Mouse (Mus musculus) liver, embryonic 15.5 days (tissue): ENCODE data around the gene Zfp318. TPM values are rescaled to one million over a fixed set of nuclear protein-coding genes. Genes with fewer than 3 reads are reported as not detected.

Experiments
- ATAC-seq: fragments of 200-750 bp; cut with Nextera tagmentation; 2 replicates; pipeline ENCODE4 v1.8.0; 2017; ENCODE audit warnings: moderate number of reproducible peaks, mild to moderate bottlenecking, moderate library complexity; ENCODE audit not compliant: insufficient read depth
- H3K27ac ChIP-seq: fragments of 300-500 bp; sonication (generic); replicated peaks from 2 replicates; pipeline ENCODE4 v1.5.1; 2015; ENCODE audit warnings: mild to moderate bottlenecking, inconsistent platforms
- H3K27me3 ChIP-seq: fragments of 300-500 bp; sonication (generic); 2 replicates; pipeline ENCODE4 v1.6.1; 2015; ENCODE audit warnings: mild to moderate bottlenecking, inconsistent platforms
- H3K36me3 ChIP-seq: fragments of 300-500 bp; sonication (generic); replicated peaks from 2 replicates; pipeline ENCODE4 v1.6.1; 2015; ENCODE audit warnings: moderate library complexity, mild to moderate bottlenecking, inconsistent platforms
- H3K4me1 ChIP-seq: fragments of 300-500 bp; sonication (generic); replicated peaks from 2 replicates; pipeline ENCODE4 v1.6.1; 2015; ENCODE audit warnings: inconsistent platforms
- H3K4me2 ChIP-seq: fragments of 300-500 bp; sonication (generic); 2 replicates; pipeline ENCODE4 v1.6.1; 2015; ENCODE audit warnings: moderate library complexity, mild to moderate bottlenecking, inconsistent platforms
- H3K4me3 ChIP-seq: fragments of 300-500 bp; sonication (generic); replicated peaks from 2 replicates; pipeline ENCODE4 v1.5.1; 2015; ENCODE audit warnings: mild to moderate bottlenecking, inconsistent platforms
- H3K9ac ChIP-seq: fragments of 300-500 bp; sonication (generic); 2 replicates; pipeline ENCODE4 v1.6.1; 2015; ENCODE audit warnings: moderate library complexity, mild to moderate bottlenecking, inconsistent platforms
- H3K9me3 ChIP-seq: fragments of 300-500 bp; sonication (generic); replicated peaks from 2 replicates; pipeline ENCODE4 v1.6.1; 2016; ENCODE audit warnings: inconsistent platforms
- WGBS: fragments of 180-500 bp; shearing (Covaris S2); methylation state at CpG from one replicate; pipeline ENCODE4 v1.1.7; 2015; ENCODE audit warnings: mixed read lengths; ENCODE audit not compliant: insufficient replicate concordance; 5-methylcytosine and 5-hydroxymethylcytosine counted together
- polyA plus RNA-seq: library from polyadenylated mRNA; unstranded; fragments of >200 nt; fragmentation: Nextera tagmentation; extraction: Ambion mirVana; gene quantifications from 2 replicates; pipeline ENCODE4 v1.2.1, GENCODE M21; 2015

Zfp318 gene
- polyA plus RNA-seq, 1 experiment from 2014 or later: 1.5 TPM

GRCm38 (mm10) chr17:46418628-46419027, 35.1 kb downstream of the Zfp318 start:
- Histone ChIP-seq H3K27ac (no peak overlapping the region), H3K4me1 (no peaks in the 10 kb centered on the region), H3K9me3 (no peaks in the 10 kb centered on the region), H3K9ac (no peak overlapping the region), H3K4me2 (no peak overlapping the region), H3K4me3 (no peak overlapping the region), H3K27me3 (no peaks in the 10 kb centered on the region), H3K36me3 (no peaks in the 10 kb centered on the region)
- 73% methylated on average over 5 of the region's 5 CpGs for WGBS
- ATAC-seq: no peak

GRCm38 (mm10) chr17:46419717-46420116, 36.2 kb downstream of the Zfp318 start:
- no peak for ATAC-seq
- Histone ChIP-seq H3K9ac (no peak overlapping the region), H3K4me1 (no peaks in the 10 kb centered on the region), H3K36me3 (no peaks in the 10 kb centered on the region), H3K4me3 (no peak overlapping the region), H3K27me3 (no peaks in the 10 kb centered on the region), H3K27ac (no peak overlapping the region), H3K4me2 (no peak overlapping the region), H3K9me3 (no peaks in the 10 kb centered on the region)

GRCm38 (mm10) chr17:46426496-46426895, 43.0 kb downstream of the Zfp318 start:
- Histone ChIP-seq H3K9me3 (no peaks in the 10 kb centered on the region), H3K27ac (no peak overlapping the region), H3K4me3 (no peak overlapping the region), H3K4me2 (no peak overlapping the region), H3K27me3 (peaks cover 20% of the 10 kb centered on the region), H3K4me1 (no peaks in the 10 kb centered on the region), H3K9ac (no peak overlapping the region), H3K36me3 (no peaks in the 10 kb centered on the region)
- no peak for ATAC-seq

GRCm38 (mm10) chr17:46428761-46429414, 45.4 kb downstream of the Zfp318 start, which contains the start of gene Crip3:
Gene Crip3, plus strand, starts transcription at chr17:46428926.
- Histone ChIP-seq H3K4me2 (peak within 1 kb of the TSS; percentile 30; the same call in 1 of the 2 replicates), H3K36me3 (no peaks in the 10 kb centered on the region), H3K9ac (no peak within 1 kb of the TSS), H3K4me1 (peaks cover 2% of the 10 kb centered on the region; the same call in 1 of the 2 replicates), H3K4me3 (no peak within 1 kb of the TSS), H3K27me3 (peaks cover 38% of the 10 kb centered on the region), H3K9me3 (no peaks in the 10 kb centered on the region), H3K27ac (no peak within 1 kb of the TSS)
- ATAC-seq: no peak
- 12% methylated on average over 18 of the region's 18 CpGs for WGBS

GRCm38 (mm10) chr17:46433627-46434026, 50.1 kb downstream of the Zfp318 start:
- Histone ChIP-seq H3K4me1 (peaks cover 4% of the 10 kb centered on the region; the same call in 1 of the 2 replicates), H3K9me3 (no peaks in the 10 kb centered on the region), H3K36me3 (no peaks in the 10 kb centered on the region), H3K27me3 (peaks cover 66% of the 10 kb centered on the region), H3K4me3 (no peak overlapping the region), H3K9ac (no peak overlapping the region), H3K27ac (no peak overlapping the region), H3K4me2 (peak overlapping the region; percentile 33)
- 10% methylated on average over 17 of the region's 17 CpGs for WGBS
- no peak for ATAC-seq

- Histone ChIP-seq H3K4me2 (no peak overlapping the region), H3K9me3 (no peaks in the 10 kb centered on the region), H3K9ac (no peak overlapping the region), H3K4me1 (peaks cover 4% of the 10 kb centered on the region; the same call in 1 of the 2 replicates), H3K36me3 (no peaks in the 10 kb centered on the region), H3K27ac (no peak overlapping the region), H3K4me3 (no peak overlapping the region), H3K27me3 (peaks cover 45% of the 10 kb centered on the region)
- no peak for ATAC-seq
- WGBS: 20% methylated on average over 23 of the region's 23 CpGs
These were observed 53.3 kb downstream of the Zfp318 start for GRCm38 (mm10) chr17:46436672-46437366.

GRCm38 (mm10) chr17:46438298-46438873, 54.9 kb downstream of the Zfp318 start, which contains the start of gene Slc22a7:
Gene Slc22a7, minus strand, starts transcription at chr17:46438457.
- no peak within 1 kb of the TSS for H3K4me3 ChIP-seq
- WGBS: 60% methylated on average over 4 of the region's 4 CpGs
- H3K36me3 ChIP-seq: no peaks in the 10 kb centered on the region
- peaks cover 4% of the 10 kb centered on the region; the same call in 1 of the 2 replicates for H3K4me1 ChIP-seq
- ATAC-seq: no peak; the same call in 1 of the 2 replicates
- peaks cover 51% of the 10 kb centered on the region for H3K27me3 ChIP-seq
- H3K27ac ChIP-seq: no peak within 1 kb of the TSS
- H3K9me3 ChIP-seq: no peaks in the 10 kb centered on the region
- H3K9ac ChIP-seq: no peak within 1 kb of the TSS
- no peak within 1 kb of the TSS for H3K4me2 ChIP-seq

- 71% methylated on average over 10 of the region's 10 CpGs for WGBS
- Histone ChIP-seq H3K4me1 (no peaks in the 10 kb centered on the region), H3K27me3 (peaks cover 53% of the 10 kb centered on the region), H3K4me2 (no peak overlapping the region), H3K9ac (no peak overlapping the region), H3K36me3 (no peaks in the 10 kb centered on the region), H3K4me3 (no peak overlapping the region), H3K27ac (no peak overlapping the region), H3K9me3 (no peaks in the 10 kb centered on the region)
- no peak for ATAC-seq
These were observed 55.6 kb downstream of the Zfp318 start for GRCm38 (mm10) chr17:46439176-46439575.

GRCm38 (mm10) chr17:46444839-46445579, 61.5 kb downstream of the Zfp318 start:
- peak overlapping the region; percentile 13 for H3K4me2 ChIP-seq
- H3K4me3 ChIP-seq: no peak overlapping the region
- H3K4me1 ChIP-seq: no peaks in the 10 kb centered on the region
- H3K27ac ChIP-seq: no peak overlapping the region
- H3K36me3 ChIP-seq: no peaks in the 10 kb centered on the region
- no peak for ATAC-seq
- no peaks in the 10 kb centered on the region for H3K9me3 ChIP-seq
- 4% methylated on average over 50 of the region's 50 CpGs for WGBS
- H3K9ac ChIP-seq: no peak overlapping the region
- H3K27me3 ChIP-seq: peaks cover 61% of the 10 kb centered on the region

GRCm38 (mm10) chr17:46446264-46446663, 62.7 kb downstream of the Zfp318 start:
- WGBS: 80% methylated on average over 16 of the region's 16 CpGs
- no peaks in the 10 kb centered on the region for H3K4me1 ChIP-seq
- H3K36me3 ChIP-seq: no peaks in the 10 kb centered on the region
- H3K9ac ChIP-seq: no peak overlapping the region
- H3K27me3 ChIP-seq: peaks cover 69% of the 10 kb centered on the region
- H3K4me2 ChIP-seq: no peak overlapping the region
- H3K9me3 ChIP-seq: no peaks in the 10 kb centered on the region
- ATAC-seq: no peak
- H3K27ac ChIP-seq: no peak overlapping the region
- H3K4me3 ChIP-seq: no peak overlapping the region

GRCm38 (mm10) chr17:46452683-46453082, 69.2 kb downstream of the Zfp318 start:
- no peak overlapping the region for H3K9ac ChIP-seq
- H3K36me3 ChIP-seq: no peaks in the 10 kb centered on the region
- 35% methylated on average over 5 of the region's 5 CpGs for WGBS
- H3K4me1 ChIP-seq: peaks cover 20% of the 10 kb centered on the region
- no peak overlapping the region for H3K4me2 ChIP-seq
- H3K27ac ChIP-seq: no peak overlapping the region
- no peak overlapping the region for H3K4me3 ChIP-seq
- no peaks in the 10 kb centered on the region for H3K9me3 ChIP-seq
- ATAC-seq: no peak
- H3K27me3 ChIP-seq: peaks cover 74% of the 10 kb centered on the region
